Mouse (Mus musculus): ENCODE results near the gene Psme1. TPM values are rescaled to one million over a fixed set of nuclear protein-coding genes. Genes with fewer than 3 reads are reported as not detected.
A peak's percentile ranks its signal among the peaks of the same experiment; 100 is the strongest.

The Psme1 gene
- polyA plus RNA-seq, 1 experiment: 3.2 TPM

DNA sequence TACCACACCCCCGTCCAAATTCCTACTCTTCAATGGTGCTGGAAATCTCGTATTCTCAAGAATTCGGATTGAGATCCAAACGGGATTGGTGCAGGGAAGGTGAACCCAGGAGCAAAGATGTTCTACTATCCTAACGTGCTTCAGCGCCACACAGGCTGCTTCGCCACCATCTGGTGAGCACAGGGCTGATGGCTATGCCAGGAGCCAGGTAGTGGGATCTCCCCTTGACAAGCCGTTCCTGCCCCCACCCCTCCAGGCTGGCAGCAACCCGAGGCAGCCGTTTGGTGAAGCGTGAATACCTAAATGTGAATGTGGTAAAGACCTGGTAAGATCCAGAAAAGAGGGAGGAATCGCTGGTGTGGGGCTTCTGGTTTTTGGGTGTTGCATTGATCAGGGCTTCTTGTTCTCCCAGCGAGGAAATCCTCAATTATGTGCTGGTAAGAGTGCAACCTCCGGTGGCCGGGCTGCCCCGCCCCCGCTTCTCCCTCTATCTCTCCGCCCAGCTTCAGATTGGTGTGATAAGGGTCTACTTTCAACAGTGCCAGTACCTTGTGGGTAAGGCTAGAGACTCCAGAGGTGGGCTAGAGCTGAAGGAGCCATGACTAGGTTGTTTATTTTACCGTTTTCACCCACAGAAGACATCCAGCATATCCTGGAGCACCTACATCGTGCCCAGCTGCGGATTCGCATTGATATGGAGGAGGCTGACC, 40.7 kb downstream of the Psme1 start:
- Histone ChIP-seq H3K9me3 (ENCODE audit: control insufficient read depth, low read length) (no peaks in the 10 kb centered on the region), H3K4me1 (ENCODE audit: control insufficient read depth) (peaks cover 64% of the 10 kb centered on the region), H3K36me3 (ENCODE audit: control insufficient read depth) (peaks cover 2% of the 10 kb centered on the region), H3K27me3 (ENCODE audit: control insufficient read depth) (no peaks in the 10 kb centered on the region), H3K4me3 (replicated peaks) (peak overlapping the region; percentile 23)
- TF ChIP-seq TAL1 (IDR thresholded peaks at IDR 0.05; ENCODE audit: low read length): no peak
- peak; percentile 69 for TF ChIP-seq GATA1 (IDR thresholded peaks at IDR 0.05; ENCODE audit: low read length)

DNA sequence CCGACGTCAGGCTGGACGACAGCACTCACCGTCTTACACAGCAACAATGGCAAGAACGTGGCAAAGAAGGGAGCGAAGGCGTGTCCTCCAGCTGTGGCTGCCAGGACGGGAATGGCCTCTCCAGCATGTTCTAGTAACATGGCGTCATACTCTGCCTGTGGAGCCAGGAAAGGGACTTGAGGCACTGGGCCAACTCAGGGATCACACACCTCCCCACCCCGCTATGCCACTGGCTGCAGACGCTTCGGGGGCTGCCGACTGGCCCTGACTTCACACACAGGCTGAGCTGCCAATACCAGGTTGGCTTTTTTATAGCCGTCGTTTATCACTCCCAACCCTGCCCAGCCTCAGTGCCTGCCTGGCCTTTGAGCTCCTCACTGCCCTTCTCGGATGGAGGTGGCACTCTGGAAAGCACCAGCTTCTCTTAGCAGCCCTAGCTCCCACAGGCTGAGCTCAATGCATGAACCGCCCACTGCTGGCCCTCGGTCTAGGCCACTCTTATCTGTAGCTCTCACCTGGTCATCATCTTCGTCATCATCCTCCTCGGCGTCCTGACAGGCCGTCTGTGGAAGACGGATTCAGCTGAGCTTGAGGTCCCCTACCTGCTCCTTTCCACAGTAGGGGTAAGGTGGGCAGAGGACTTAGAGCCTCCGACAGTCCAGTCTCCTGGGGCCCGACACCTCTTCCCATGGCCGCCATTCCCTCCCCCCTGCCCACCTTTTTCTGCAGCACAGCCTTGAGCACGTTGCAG, 50.3 kb downstream of the Psme1 start:
- H3K9me3 ChIP-seq (ENCODE audit: control insufficient read depth, low read length): no peaks in the 10 kb centered on the region
- H3K4me1 ChIP-seq (ENCODE audit: control insufficient read depth): peaks cover 26% of the 10 kb centered on the region
- TF ChIP-seq GATA1 (IDR thresholded peaks at IDR 0.05; ENCODE audit: low read length) (no peak), TAL1 (IDR thresholded peaks at IDR 0.05; ENCODE audit: low read length) (no peak)
- H3K4me3 ChIP-seq (replicated peaks): no peak overlapping the region
- no peaks in the 10 kb centered on the region for H3K27me3 ChIP-seq (ENCODE audit: control insufficient read depth)
- H3K36me3 ChIP-seq (ENCODE audit: control insufficient read depth): peaks cover 94% of the 10 kb centered on the region

DNA sequence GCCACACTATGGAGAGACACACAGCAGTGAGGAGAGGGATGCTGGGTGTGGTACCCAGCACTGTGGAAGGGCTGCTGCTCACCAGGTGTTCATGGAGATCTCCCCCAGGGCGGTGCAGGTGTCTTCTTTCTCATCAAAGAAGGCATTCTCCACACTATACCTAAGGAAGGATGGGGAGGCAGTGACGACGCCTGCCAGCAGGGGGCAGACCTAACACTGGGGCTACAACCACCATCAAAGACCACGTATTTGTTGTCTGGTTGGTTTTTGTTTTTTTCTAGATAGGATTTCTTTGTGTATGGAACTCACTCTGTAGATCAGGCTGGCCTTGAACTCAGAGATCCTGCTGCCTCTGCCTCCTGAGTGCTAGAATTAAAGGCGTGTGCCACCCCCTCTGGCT, 51.4 kb downstream of the Psme1 start:
- no peak for TF ChIP-seq GATA1 (IDR thresholded peaks at IDR 0.05; ENCODE audit: low read length)
- TF ChIP-seq TAL1 (IDR thresholded peaks at IDR 0.05; ENCODE audit: low read length): no peak
- Histone ChIP-seq H3K27me3 (ENCODE audit: control insufficient read depth) (no peaks in the 10 kb centered on the region), H3K4me1 (ENCODE audit: control insufficient read depth) (peaks cover 29% of the 10 kb centered on the region), H3K9me3 (ENCODE audit: control insufficient read depth, low read length) (no peaks in the 10 kb centered on the region), H3K4me3 (replicated peaks) (no peak overlapping the region), H3K36me3 (ENCODE audit: control insufficient read depth) (peaks cover 100% of the 10 kb centered on the region)

Other genes starting within 250 kb of the Psme1 start
- 9.0 and 11.6 TPM in 2 replicates for gene Dhrs4, start 99.4 kb upstream of the Psme1 start, polyA plus RNA-seq (2012)
- gene Carmil3, start 87.5 kb upstream of the Psme1 start, polyA plus RNA-seq (2012): 0.03 TPM in 1 of 2 replicates, not detected in the other
- not detected in 2 replicates for gene Cpne6, start 67.7 kb upstream of the Psme1 start, polyA plus RNA-seq (2012)
- 0.01 TPM in 1 of 2 replicates, not detected in the other for gene Nrl, start 53.1 kb upstream of the Psme1 start, polyA plus RNA-seq (2012)
- 6.1 and 9.3 TPM in 2 replicates for gene Pck2, start 37.9 kb upstream of the Psme1 start, polyA plus RNA-seq (2012)
- gene Dcaf11, start 18.1 kb upstream of the Psme1 start, polyA plus RNA-seq (2012): 3.5 and 4.3 TPM in 2 replicates
- gene A730061H03Rik, start 17.7 kb upstream of the Psme1 start, polyA plus RNA-seq (2012): not detected in 2 replicates
- gene Fitm1, start 2.5 kb upstream of the Psme1 start, polyA plus RNA-seq (2012): not detected in 2 replicates
- 3.5 and 3.8 TPM in 2 replicates for gene Emc9, start 7.2 kb downstream of the Psme1 start, polyA plus RNA-seq (2012)
- 4.4 and 7.0 TPM in 2 replicates for gene Psme2, start 13.0 kb downstream of the Psme1 start, polyA plus RNA-seq (2012)
- 0.86 and 1.1 TPM in 2 replicates for gene Rnf31, start 13.6 kb downstream of the Psme1 start, polyA plus RNA-seq (2012)
- gene Irf9, start 25.4 kb downstream of the Psme1 start, polyA plus RNA-seq (2012): 3.3 and 4.8 TPM in 2 replicates
- gene Rec8, start 39.9 kb downstream of the Psme1 start, polyA plus RNA-seq (2012): 0.14 and 0.15 TPM in 2 replicates
- 2.2 and 2.9 TPM in 2 replicates for gene Ipo4, start 57.8 kb downstream of the Psme1 start, polyA plus RNA-seq (2012)
- gene Gm49378, start 59.8 kb downstream of the Psme1 start, polyA plus RNA-seq (2012): 0.01 and 0.44 TPM in 2 replicates
- gene Tm9sf1, start 65.7 kb downstream of the Psme1 start, polyA plus RNA-seq (2012): 1.1 and 1.7 TPM in 2 replicates
- 0.05 TPM in 1 of 2 replicates, not detected in the other for gene Tssk4, start 72.1 kb downstream of the Psme1 start, polyA plus RNA-seq (2012)
- gene Mdp1, start 82.4 kb downstream of the Psme1 start, polyA plus RNA-seq (2012): 1.0 and 1.4 TPM in 2 replicates
- 1.9 and 2.5 TPM in 2 replicates for gene Gmpr2, start 93.8 kb downstream of the Psme1 start, polyA plus RNA-seq (2012)
- gene Nedd8, start 94.0 kb downstream of the Psme1 start, polyA plus RNA-seq (2012): 6.8 and 9.0 TPM in 2 replicates
- 3.6 and 4.0 TPM in 2 replicates for gene Tinf2, start 103.7 kb downstream of the Psme1 start, polyA plus RNA-seq (2012)
- gene Tgm1, start 135.8 kb downstream of the Psme1 start, polyA plus RNA-seq (2012): 0.03 and 0.05 TPM in 2 replicates
- gene Rabggta, start 144.1 kb downstream of the Psme1 start, polyA plus RNA-seq (2012): 0.28 and 0.46 TPM in 2 replicates
- gene Dhrs1, start 167.6 kb downstream of the Psme1 start, polyA plus RNA-seq (2012): 0.64 TPM in 1 of 2 replicates, not detected in the other
- gene Nop9, start 167.6 kb downstream of the Psme1 start, polyA plus RNA-seq (2012): 1.1 and 1.5 TPM in 2 replicates
- gene Cideb, start 180.3 kb downstream of the Psme1 start, polyA plus RNA-seq (2012): 0.08 and 0.22 TPM in 2 replicates
- gene Ltb4r2, start 183.3 kb downstream of the Psme1 start, polyA plus RNA-seq (2012): not detected in 2 replicates
- 0.08 and 0.13 TPM in 2 replicates for gene Ltb4r1, start 187.8 kb downstream of the Psme1 start, polyA plus RNA-seq (2012)
- 0.02 TPM in 1 of 2 replicates, not detected in the other for gene Adcy4, start 206.0 kb downstream of the Psme1 start, polyA plus RNA-seq (2012)
- 0.47 and 0.58 TPM in 2 replicates for gene Ripk3, start 210.7 kb downstream of the Psme1 start, polyA plus RNA-seq (2012)
- not detected in 2 replicates for gene Nfatc4, start 245.0 kb downstream of the Psme1 start, polyA plus RNA-seq (2012)

Data from erythroblast, embryonic 14.5 days (primary cell).